Mouse (Mus musculus) Patski (cell line): ENCODE measurements at regions not wholly inside any gene's neighbourhood (a gene's known extent, or its start where the extent isn't known, plus 50 kb on each side); places are given as distances from the start of the nearest gene placed in this dataset.
"Not testable (repeated sequence)": the region's sequence is repeated elsewhere in the genome, so short reads cannot be mapped to it uniquely, and the experiment has no call there.

Source experiments
- ATAC-seq: fragments of 100-300 bp; one replicate; pipeline ENCODE4 v1.8.0; 2021
- CTCF ChIA-PET: fragments of 350-600 bp; sonication (Branson Sonifier 250); formaldehyde crosslinking; loops from one replicate; lab custom pipeline; 2022; ENCODE audit warnings: inconsistent platforms; lab: Charles Lee
- POLR2A ChIA-PET: fragments of 350-600 bp; sonication (Branson Sonifier 250); formaldehyde crosslinking; loops from one replicate; lab custom pipeline; 2022; ENCODE audit warnings: antibody characterized with exemption, inconsistent platforms; lab: Charles Lee
- DNase-seq: peaks from one replicate; pipeline ENCODE4 v3.0.0-alpha.2; 2011; ENCODE audit warnings: low read depth, low spot score
- H3K27me3 ChIP-seq: fragments of 371-371 bp; one replicate; pipeline ENCODE4 v1.5.1; 2021
- CTCF ChIP-seq: fragments of 100-300 bp; IDR thresholded peaks from one replicate; pipeline ENCODE4 v1.5.1; 2021
- in situ Hi-C: fragments of 300-500 bp; cut with MboI; formaldehyde crosslinking; loops from 3 replicates; pipeline ENCODE4 v1.11.1; 2018; ENCODE audit warnings: low pct_unique_long_range_greater_than_20kb, mixed read lengths

DNA sequence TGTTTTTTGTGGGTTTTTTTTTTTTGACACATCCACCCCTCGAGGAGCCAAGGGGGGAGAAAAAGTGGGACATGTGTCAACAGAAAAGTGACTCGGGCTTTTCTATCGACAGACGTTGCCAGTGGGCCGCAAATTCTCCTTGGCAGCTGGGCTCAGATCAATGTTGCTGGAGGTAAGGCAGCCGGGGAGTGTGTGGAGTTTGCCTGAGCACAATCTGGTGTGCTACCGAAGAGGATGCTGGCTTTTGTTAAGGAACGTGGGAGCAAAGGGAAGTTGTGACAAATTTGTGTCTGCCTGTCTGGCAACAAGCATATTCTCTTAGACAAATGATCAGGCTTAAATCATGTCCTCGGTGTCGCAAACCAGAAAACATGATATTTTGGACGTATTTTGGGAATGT lies 170.2 kb upstream of the Mon1b start:
- in situ Hi-C loops = no loop called here
- ChIA-PET POLR2A (interaction anchor here (0.7 kb wide), 1 partner anchor 284 kb away, joined by 3 read pairs; no protein-coding TSS in a partner anchor), CTCF (no interaction called here)

DNA sequence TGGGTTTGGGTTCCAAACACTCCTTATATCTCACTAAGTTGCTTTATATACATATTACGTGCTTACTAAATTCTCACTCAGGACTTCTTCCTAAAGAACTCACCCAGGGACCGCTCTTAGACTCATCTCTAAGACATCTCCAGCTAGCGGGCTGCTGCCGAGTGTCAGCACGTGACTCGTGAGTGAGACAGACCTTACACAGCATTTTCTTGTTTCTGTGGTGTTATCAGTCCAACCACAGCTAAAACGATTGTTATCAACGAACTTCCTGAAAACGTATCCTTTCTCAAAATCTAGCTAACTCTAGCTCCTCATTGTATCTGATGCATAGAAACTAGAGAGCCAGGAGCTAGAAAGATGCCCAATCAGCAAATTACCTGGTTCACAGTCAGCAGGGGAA lies 168.7 kb upstream of the Mon1b start:
- ChIA-PET CTCF (no interaction called here), POLR2A (no interaction called here)
- peaks cover 9% of the 10 kb centered on the region for H3K27me3 ChIP-seq
- ATAC-seq (no peak), DNase-seq (no peak)
- no peak for TF ChIP-seq CTCF
- in situ Hi-C loops = no loop called here

More for the DNA sequence above, 170.2 kb upstream of the Mon1b start:
- H3K27me3 ChIP-seq = peaks cover 9% of the 10 kb centered on the region
- TF ChIP-seq CTCF = no peak
- ATAC-seq = no peak
- no peak for DNase-seq

DNA sequence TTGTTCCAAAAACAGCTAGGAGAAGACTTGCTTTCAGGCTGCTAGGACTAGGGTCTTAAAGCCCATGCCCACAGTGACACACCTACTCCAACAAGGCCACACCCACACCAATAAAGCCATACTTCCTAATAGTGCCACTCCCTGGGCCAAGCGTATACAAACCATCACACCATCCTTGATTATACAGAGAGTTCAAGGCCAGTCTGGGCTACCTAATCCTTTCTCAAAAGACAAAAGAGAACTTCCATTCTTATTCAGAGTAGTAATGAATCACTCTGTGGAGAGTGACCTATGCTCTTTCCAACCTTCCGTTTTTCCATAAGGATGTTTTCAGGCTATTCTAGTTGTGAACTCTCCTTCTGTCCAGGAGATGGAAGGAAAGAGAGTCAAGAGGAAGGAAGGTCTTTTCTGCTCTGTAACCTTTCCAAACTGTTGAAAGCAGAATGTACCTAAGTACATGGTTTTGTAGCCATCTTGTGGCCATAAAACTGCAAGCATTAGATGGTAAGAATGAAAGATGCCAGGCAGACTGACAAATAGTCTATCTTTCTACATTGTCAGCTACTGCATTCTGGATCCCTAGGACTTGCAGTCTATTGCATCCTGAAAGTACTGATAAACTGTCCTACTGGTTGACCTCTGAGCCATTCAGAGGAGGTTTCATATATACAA lies 145.8 kb upstream of the Mon1b start:
- POLR2A ChIA-PET = no interaction called here
- ATAC-seq = no peak
- TF ChIP-seq CTCF = no peak

DNA sequence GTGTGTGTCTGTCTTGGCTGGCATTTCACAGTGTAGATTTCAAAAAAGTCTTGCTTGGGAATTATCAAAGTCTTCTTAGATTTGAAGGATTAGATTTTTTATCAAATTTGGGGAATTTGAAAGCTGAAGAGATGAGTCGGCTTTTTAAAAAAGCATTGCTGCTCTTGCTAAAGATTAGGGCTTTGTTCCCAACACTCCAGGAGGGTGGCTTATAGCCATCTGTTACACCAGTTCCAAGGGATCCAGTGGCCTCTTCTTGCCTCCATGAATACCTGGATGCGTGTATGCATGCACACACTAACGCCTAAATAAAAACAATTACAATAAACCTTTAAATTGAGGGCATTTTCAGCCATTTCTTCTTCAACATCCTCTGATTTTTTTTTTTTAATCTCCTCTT lies 144.5 kb upstream of the Mon1b start:
- no peak for TF ChIP-seq CTCF
- ChIA-PET POLR2A (no interaction called here), CTCF (no interaction called here)
- ATAC-seq (no peak), DNase-seq (no peak)
- in situ Hi-C loops = no loop called here
- H3K27me3 ChIP-seq = peaks cover 6% of the 10 kb centered on the region

More for the DNA sequence above, 145.8 kb upstream of the Mon1b start:
- in situ Hi-C loops = no loop called here
- DNase-seq = no peak
- H3K27me3 ChIP-seq = peaks cover 7% of the 10 kb centered on the region
- CTCF ChIA-PET = no interaction called here

DNA sequence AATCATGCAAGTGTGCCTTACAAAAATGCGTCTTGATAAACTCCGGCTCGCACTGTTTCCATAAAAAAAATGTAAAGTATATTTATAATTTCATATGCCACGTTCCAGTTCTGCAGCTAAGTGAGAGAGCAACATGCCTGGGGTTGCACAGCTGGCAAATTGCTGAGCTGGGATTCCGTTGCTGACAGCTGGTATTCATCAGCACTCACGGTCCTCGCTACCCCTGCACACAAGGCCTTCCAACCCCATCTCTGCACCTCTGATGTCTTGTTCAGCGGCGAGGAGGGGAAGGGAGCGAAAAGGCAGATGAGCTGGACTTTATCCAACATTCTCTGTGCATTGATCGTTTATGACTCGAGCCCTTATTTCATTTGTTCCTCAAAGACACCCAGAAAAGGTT lies 138.5 kb upstream of the Mon1b start:
- ATAC-seq = no peak
- ChIA-PET CTCF (no interaction called here), POLR2A (no interaction called here)
- TF ChIP-seq CTCF = no peak
- H3K27me3 ChIP-seq = peaks cover 3% of the 10 kb centered on the region
- DNase-seq = no peak
- in situ Hi-C loops = no loop called here

DNA sequence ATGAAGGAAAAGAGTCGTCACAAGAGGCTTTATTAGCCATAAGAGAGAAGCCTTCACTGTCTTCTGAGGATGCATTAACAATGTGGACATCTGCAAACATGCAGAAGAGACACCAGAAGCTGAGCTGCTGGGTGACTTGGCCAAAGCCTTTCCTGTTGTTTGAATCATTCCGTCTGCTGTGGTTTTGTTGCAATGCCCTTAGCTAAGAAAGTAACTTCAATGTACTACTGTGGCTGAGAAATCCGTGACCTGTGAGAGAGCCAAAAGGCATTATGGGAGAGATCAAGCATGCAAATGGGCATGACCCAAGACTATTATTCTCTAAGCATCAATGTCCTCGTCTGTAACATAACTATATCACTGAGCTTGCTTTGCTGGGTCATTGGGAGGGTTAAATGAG lies 132.7 kb upstream of the Mon1b start:
- DNase-seq (no peak), ATAC-seq (no peak)
- in situ Hi-C loops = no loop called here
- TF ChIP-seq CTCF = no peak
- peaks cover 10% of the 10 kb centered on the region for H3K27me3 ChIP-seq
- POLR2A ChIA-PET = no interaction called here
- CTCF ChIA-PET = no interaction called here

DNA sequence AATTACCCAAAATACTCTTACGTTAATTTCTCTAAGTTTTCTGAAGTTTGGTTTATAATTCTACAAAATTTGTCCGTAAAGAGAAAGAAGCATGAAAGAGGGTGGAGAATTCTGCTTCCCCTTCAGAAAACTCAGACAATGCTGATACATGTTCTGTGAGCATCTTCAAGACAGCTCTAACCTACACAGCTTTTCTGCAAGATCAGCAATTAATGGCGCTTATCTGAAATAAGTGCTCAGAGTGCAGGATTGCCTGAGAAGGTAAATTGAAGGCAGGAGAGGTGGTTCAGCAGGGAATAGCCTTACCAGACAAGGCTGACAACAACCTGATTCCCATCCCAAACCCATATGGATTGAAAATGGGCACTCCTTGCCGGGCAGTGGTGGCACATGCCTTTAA lies 122.5 kb upstream of the Mon1b start:
- CTCF ChIA-PET = no interaction called here
- ATAC-seq = no peak
- no peak for DNase-seq
- peaks cover 18% of the 10 kb centered on the region for H3K27me3 ChIP-seq
- in situ Hi-C loops = no loop called here
- no peak for TF ChIP-seq CTCF
- POLR2A ChIA-PET = no interaction called here

DNA sequence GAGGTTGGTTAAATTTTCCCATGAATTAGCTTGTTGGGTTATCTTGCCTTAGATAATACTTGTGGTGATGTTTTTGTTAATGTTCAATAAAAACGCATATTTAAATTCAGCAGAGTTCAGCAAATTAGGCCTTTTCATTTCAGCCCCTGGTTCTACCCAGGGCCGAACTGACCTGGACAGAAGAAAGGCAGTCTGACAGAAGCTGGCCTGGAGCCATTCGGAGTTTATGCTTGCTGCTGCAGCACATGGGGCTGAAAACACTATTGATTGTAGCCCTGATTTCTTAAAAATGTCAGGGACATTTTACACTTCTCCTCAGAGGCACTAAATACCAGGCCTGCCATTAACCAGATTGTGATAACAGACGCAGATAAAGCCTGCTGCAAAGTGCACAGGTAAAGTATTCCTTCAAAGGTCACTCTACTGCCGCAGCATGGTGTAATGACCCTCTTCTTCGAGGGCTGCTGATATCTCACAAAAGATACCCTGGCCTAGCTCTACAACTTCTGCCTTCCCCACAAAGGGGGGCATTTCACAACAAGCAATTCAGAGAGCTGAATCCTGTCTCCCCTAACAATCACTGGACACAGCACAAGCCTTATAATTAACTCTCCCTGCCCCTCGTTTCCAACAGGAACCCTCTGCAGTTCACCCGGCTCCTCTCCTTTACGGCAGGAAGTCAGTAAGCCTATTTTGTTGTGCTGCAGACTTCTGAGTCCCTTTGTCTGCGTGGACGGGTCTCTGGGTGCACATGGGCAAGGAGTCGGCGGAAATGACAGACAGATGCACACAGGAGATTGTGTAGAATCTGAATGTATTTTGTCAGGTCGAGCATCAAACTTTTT lies 121.3 kb upstream of the Mon1b start:
- POLR2A ChIA-PET = no interaction called here
- CTCF ChIA-PET = no interaction called here
- DNase-seq = no peak

DNA sequence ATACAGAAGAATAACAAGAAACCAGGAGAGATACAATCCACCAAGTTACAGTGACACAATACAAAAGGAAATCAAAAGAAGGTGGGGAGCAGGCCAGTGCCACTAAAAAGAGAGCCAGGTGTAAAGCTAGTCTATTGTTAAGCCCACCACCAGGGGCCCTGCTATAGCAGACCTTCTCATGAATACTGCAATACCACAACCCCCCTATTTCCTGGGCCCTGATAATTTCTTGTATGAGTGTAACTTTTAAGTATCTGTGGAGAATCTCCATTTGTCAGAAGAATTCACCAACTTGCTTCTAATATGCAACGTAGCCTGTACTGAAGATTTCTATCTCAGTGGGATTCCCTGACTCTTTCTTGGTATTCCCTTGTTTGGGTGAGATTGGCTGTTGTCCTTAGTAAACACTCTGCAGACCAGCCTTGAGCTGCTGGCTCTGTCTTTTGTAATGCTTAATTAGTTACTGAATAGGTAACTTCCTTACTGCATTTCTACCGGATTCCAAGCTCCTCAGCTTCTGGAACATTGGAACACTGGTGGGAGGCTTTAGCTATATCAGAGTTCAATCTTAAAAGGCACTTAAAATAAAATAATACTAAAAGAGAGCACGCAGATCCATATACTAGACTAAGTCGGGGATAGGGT lies 120.5 kb upstream of the Mon1b start:
- ATAC-seq, DNase-seq, POLR2A ChIA-PET, in situ Hi-C loops, CTCF ChIA-PET: not testable (repeated sequence)
- H3K27me3 ChIP-seq = peaks cover 18% of the 10 kb centered on the region

More for the DNA sequence above, 121.3 kb upstream of the Mon1b start:
- peaks cover 18% of the 10 kb centered on the region for H3K27me3 ChIP-seq
- in situ Hi-C loops = no loop called here
- ATAC-seq = no peak
- TF ChIP-seq CTCF = no peak

DNA sequence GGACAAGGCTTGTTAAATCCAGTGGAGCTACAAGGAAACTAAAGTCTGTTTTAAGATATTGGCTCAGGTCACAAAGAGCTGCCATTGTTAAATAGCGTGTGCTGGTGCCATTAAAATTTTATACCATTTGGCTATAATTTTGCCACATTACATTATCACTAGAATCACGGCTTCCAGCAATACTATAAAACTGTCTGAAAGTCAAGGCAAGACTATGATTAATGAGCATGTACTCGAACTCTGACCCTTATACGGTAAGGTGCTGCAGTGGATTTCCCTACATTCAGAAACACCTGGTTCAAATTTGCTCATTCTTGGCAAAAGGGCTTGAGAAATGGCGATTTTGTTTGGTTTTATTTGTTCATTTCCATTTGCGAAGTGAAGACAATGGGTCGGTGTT lies 119.2 kb upstream of the Mon1b start:
- POLR2A ChIA-PET = no interaction called here
- ATAC-seq (no peak), DNase-seq (no peak)
- in situ Hi-C loops = no loop called here
- TF ChIP-seq CTCF = no peak
- H3K27me3 ChIP-seq = peaks cover 15% of the 10 kb centered on the region
- CTCF ChIA-PET = no interaction called here

DNA sequence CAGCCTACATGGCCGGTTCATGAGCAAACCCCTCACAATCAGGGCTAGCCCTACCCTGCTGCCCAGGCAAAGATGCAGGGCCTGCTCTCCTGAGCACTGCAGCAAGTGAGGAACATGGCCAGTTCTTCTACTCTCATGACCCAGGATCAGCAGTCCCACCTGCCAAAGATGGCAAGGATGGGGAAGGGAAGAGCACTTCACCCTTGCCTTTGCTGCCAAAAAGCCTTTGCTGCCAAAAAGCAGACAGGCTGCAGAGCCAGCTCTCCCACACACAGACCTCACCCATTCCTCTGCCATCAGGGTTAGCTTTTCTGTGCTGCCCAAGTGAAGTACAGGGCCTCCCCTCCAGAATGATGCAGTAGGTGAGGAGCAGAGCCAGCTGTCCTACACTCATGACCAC lies 117.5 kb upstream of the Mon1b start:
- in situ Hi-C loops = no loop called here
- no peak for TF ChIP-seq CTCF
- DNase-seq (no peak), ATAC-seq (no peak)
- POLR2A ChIA-PET = no interaction called here
- H3K27me3 ChIP-seq = peaks cover 8% of the 10 kb centered on the region
- CTCF ChIA-PET = no interaction called here
